Mouse (Mus musculus): ENCODE measurements around the gene Gm10837.

DNA sequence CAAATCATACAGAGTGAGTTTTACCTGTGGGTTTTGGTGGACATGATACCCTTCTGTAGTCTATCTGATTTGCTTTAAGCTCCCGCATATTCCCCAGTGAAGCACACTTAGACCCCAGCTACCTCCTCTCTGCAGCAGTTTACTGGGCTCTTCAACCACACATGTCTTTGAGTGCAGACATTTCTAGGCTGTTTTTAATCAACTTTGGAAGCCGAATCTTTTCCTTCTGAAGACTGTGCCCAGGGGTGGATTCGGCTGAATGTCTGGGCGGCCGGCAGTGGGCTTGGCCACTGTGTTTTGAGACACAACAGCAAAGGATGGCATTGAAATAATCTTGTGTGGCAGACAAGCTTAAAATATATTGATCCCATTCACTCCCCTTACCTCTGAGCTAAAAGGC is 3.0 kb upstream of the Gm10837 start:
- TF ChIP-seq EP300 (optimal IDR thresholded peaks at IDR 0.05) (no peak), CTCF (IDR thresholded peaks at IDR 0.05; ENCODE audit: low read depth) (no peak)
